Mouse (Mus musculus) stomach, postnatal 0 days (tissue): ENCODE measurements at regions not wholly inside any gene's neighbourhood (a gene's known extent, or its start where the extent isn't known, plus 50 kb on each side); places are given as distances from the start of the nearest gene placed in this dataset.

Experiments
- ATAC-seq: fragments of 200-750 bp; cut with Nextera tagmentation; 2 replicates; pipeline ENCODE4 v1.8.0; 2017; ENCODE audit not compliant: low FRiP score, low TSS enrichment
- DNase-seq: peaks from one replicate; pipeline ENCODE4 v3.0.0-alpha.2; 2016; ENCODE audit warnings: low spot score
- H3K27ac ChIP-seq: fragments of 300-500 bp; sonication (generic); replicated peaks from 2 replicates; pipeline ENCODE4 v1.5.1; 2014; ENCODE audit warnings: mild to moderate bottlenecking, control low read depth
- H3K27me3 ChIP-seq: fragments of 300-500 bp; sonication (generic); 2 replicates; pipeline ENCODE4 v1.6.1; 2014; ENCODE audit warnings: low read length; ENCODE audit not compliant: control insufficient read depth, insufficient read depth
- H3K36me3 ChIP-seq: fragments of 300-500 bp; sonication (generic); 2 replicates; pipeline ENCODE4 v1.6.1; 2014; ENCODE audit warnings: low read length, mixed read lengths; ENCODE audit not compliant: control insufficient read depth, insufficient read depth
- H3K4me1 ChIP-seq: fragments of 300-500 bp; sonication (generic); replicated peaks from 2 replicates; pipeline ENCODE4 v1.6.1; 2014; ENCODE audit warnings: antibody characterized with exemption; ENCODE audit not compliant: control insufficient read depth, insufficient read depth
- H3K4me2 ChIP-seq: fragments of 300-500 bp; sonication (generic); replicated peaks from 2 replicates; pipeline ENCODE4 v1.6.1; 2014; ENCODE audit warnings: low read depth, mild to moderate bottlenecking, control low read depth, moderate library complexity
- H3K4me3 ChIP-seq: fragments of 300-500 bp; sonication (generic); 2 replicates; pipeline ENCODE4 v1.5.1; 2014; ENCODE audit warnings: low read depth, low read length, control low read depth
- H3K9ac ChIP-seq: fragments of 300-500 bp; sonication (generic); 2 replicates; pipeline ENCODE4 v1.6.1; 2014; ENCODE audit warnings: mild to moderate bottlenecking, low read length, control low read depth, mixed read lengths
- H3K9me3 ChIP-seq: fragments of 300-500 bp; sonication (generic); 2 replicates; pipeline ENCODE4 v1.6.1; 2016; ENCODE audit warnings: low read length; ENCODE audit not compliant: control insufficient read depth
- CTCF ChIP-seq: IDR thresholded peaks from 2 replicates; pipeline ENCODE4 v1.5.1; 2016; ENCODE audit warnings: antibody characterized with exemption, low read depth, mild to moderate bottlenecking, moderate library complexity
- EP300 ChIP-seq: optimal IDR thresholded peaks from 2 replicates; pipeline ENCODE3; 2016; ENCODE audit warnings: antibody characterized with exemption
- WGBS: fragments of 180-500 bp; shearing (Covaris S2); extraction: QIAGEN DNeasy Blood & Tissue Kit; methylation state at CpG from one replicate; pipeline ENCODE4 v1.1.7; 2014; 5-methylcytosine and 5-hydroxymethylcytosine counted together

GRCm38 (mm10) chr16:27507212-27507611 is 118.5 kb downstream of the Ccdc50 start:
- Histone ChIP-seq H3K4me1 (no peaks in the 10 kb centered on the region), H3K27ac (no peak overlapping the region), H3K27me3 (no peaks in the 10 kb centered on the region), H3K4me3 (no peak overlapping the region), H3K9ac (no peak overlapping the region), H3K36me3 (no peaks in the 10 kb centered on the region), H3K4me2 (no peak overlapping the region), H3K9me3 (no peaks in the 10 kb centered on the region)
- TF ChIP-seq EP300 (no peak), CTCF (no peak)
- WGBS, result 43% methylated on average over 1 of the region's 1 CpGs
- DNase-seq (no peak), ATAC-seq (no peak)

DNA sequence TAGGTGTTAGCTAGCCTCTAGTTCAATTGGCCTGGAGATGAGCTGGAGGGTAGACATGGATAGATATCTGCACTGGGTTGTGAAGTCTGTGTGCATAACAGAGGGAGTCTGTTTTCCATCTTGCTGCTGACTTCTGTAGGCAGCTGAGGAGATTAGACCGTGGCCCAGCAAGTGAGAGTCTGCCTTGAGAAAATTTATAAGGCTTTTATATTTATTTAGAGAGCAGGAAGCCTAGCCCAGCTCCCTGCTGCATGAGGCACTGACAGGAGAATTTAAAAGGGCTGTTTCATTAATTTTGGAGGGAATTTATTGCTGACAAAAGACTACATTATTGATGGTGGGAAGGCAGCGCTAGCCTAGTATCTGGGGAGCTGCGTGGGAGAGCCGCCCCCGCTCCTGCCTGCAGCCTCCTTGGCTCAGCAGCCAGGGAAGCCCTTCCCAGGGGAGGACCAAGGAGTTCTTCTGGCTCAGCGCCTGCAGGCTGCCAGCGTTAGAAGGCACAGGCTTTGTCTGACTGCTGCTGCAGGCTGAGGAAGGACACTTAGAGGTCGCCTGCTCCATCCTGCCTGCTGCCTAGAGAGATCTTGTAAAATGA is 135.0 kb downstream of the Ccdc50 start:
- 0 out of 2 replicates have a peak overlapping the region, but pooled peaks have one; percentile 2 for H3K4me2 ChIP-seq
- DNase-seq, result peak; percentile 29

GRCm38 (mm10) chr16:27526669-27527068 is 138.0 kb downstream of the Ccdc50 start:
- no peaks in the 10 kb centered on the region for H3K4me1 ChIP-seq
- no peaks in the 10 kb centered on the region for H3K9me3 ChIP-seq
- TF ChIP-seq CTCF (0 out of 2 replicates have a peak, but pooled peaks have one; percentile 5), EP300 (no peak)
- H3K36me3 ChIP-seq, result no peaks in the 10 kb centered on the region
- H3K4me3 ChIP-seq, result no peak overlapping the region
- no peak for DNase-seq
- no peaks in the 10 kb centered on the region for H3K27me3 ChIP-seq
- ATAC-seq, result no peak
- H3K27ac ChIP-seq, result no peak overlapping the region
- H3K4me2 ChIP-seq, result no peak overlapping the region
- WGBS, result 39% methylated on average over 1 of the region's 1 CpGs
- H3K9ac ChIP-seq, result no peak overlapping the region

More for the DNA sequence above, 135.0 kb downstream of the Ccdc50 start:
- Histone ChIP-seq H3K9me3 (no peaks in the 10 kb centered on the region), H3K9ac (no peak overlapping the region), H3K27ac (no peak overlapping the region), H3K27me3 (no peaks in the 10 kb centered on the region), H3K4me1 (no peaks in the 10 kb centered on the region), H3K36me3 (no peaks in the 10 kb centered on the region), H3K4me3 (no peak overlapping the region)
- 0 out of 2 replicates have a peak, but pooled peaks have one; percentile 35 for ATAC-seq
- 28% methylated on average over 8 of the region's 8 CpGs for WGBS
- TF ChIP-seq CTCF (no peak), EP300 (no peak)

DNA sequence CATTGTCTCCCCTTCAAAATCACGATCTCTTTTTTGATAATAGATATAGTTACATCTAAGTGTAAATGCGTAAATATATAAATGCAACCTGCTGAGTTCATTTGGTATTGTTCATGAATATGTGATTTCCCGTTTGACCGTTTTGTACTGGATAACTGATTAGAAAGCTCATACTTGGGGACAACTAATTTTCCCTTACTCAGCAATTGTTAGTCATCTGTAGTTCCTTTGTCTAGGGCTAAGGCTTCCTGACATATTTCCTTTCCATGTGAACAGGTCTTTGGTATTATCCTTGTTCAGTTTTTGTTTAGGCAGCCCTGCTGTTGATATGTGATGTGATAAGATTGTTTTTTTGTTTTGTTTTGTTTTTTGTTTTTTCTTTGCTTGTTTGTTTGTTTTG is 142.0 kb downstream of the Ccdc50 start:
- no peak overlapping the region for H3K4me2 ChIP-seq
- ATAC-seq (no peak), DNase-seq (no peak)
- no peak overlapping the region for H3K27ac ChIP-seq
- WGBS, result 90% methylated on average over 4 of the region's 4 CpGs
- H3K4me1 ChIP-seq, result no peaks in the 10 kb centered on the region
- no peaks in the 10 kb centered on the region for H3K27me3 ChIP-seq
- no peaks in the 10 kb centered on the region for H3K9me3 ChIP-seq
- TF ChIP-seq EP300, result no peak
- no peak for TF ChIP-seq CTCF
- no peak overlapping the region for H3K4me3 ChIP-seq
- H3K9ac ChIP-seq, result no peak overlapping the region
- no peaks in the 10 kb centered on the region for H3K36me3 ChIP-seq
